Mouse (Mus musculus): ENCODE data around the gene Msrb1. TPM values are rescaled to one million over a fixed set of nuclear protein-coding genes. Genes with fewer than 3 reads are reported as not detected.

Msrb1 gene
- polyA plus RNA-seq, 1 experiment from 2014 or later: 18.0 TPM

- no peak overlapping the region for H3K4me3 ChIP-seq (replicated peaks)
- H3K4me1 ChIP-seq (replicated peaks): no peaks in the 10 kb centered on the region
- 81% methylated on average over 8 of the region's 8 CpGs for WGBS
These were observed 55.7 kb downstream of the Msrb1 start for GRCm38 (mm10) chr17:24792190-24792589.

More at GRCm38 (mm10) chr17:24792190-24792589, 55.7 kb downstream of the Msrb1 start:
- Histone ChIP-seq H3K27ac (no peak overlapping the region), H3K4me2 (replicated peaks) (no peak overlapping the region), H3K27me3 (0 out of 2 replicates have a peak, but pooled peaks cover 5% of the 10 kb centered on the region), H3K36me3 (no peaks in the 10 kb centered on the region), H3K9me3 (no peaks in the 10 kb centered on the region), H3K9ac (replicated peaks) (no peak overlapping the region)
- ATAC-seq: no peak

Other genes with a start within 250 kb of the Msrb1 start
- 24.7 and 29.1 TPM in 2 replicates for gene Caskin1, start 248.0 kb upstream of the Msrb1 start, polyA plus RNA-seq (2015; fragmentation: Nextera tagmentation; extraction: Ambion mirVana)
- 97.3 and 106 TPM in 2 replicates for gene Traf7, start 208.7 kb upstream of the Msrb1 start, polyA plus RNA-seq (2015; fragmentation: Nextera tagmentation; extraction: Ambion mirVana)
- gene Rab26, start 202.4 kb upstream of the Msrb1 start, polyA plus RNA-seq (2015; fragmentation: Nextera tagmentation; extraction: Ambion mirVana): 2.9 TPM in 2 replicates
- gene Pkd1, start 186.8 kb upstream of the Msrb1 start, polyA plus RNA-seq (2015; fragmentation: Nextera tagmentation; extraction: Ambion mirVana): 17.7 and 19.4 TPM in 2 replicates
- 73.1 and 74.1 TPM in 2 replicates for gene Tsc2, start 104.0 kb upstream of the Msrb1 start, polyA plus RNA-seq (2015; fragmentation: Nextera tagmentation; extraction: Ambion mirVana)
- 10.0 and 10.8 TPM in 2 replicates for gene Nthl1, start 104.0 kb upstream of the Msrb1 start, polyA plus RNA-seq (2015; fragmentation: Nextera tagmentation; extraction: Ambion mirVana)
- 21.3 and 23.5 TPM in 2 replicates for gene Slc9a3r2, start 86.3 kb upstream of the Msrb1 start, polyA plus RNA-seq (2015; fragmentation: Nextera tagmentation; extraction: Ambion mirVana)
- gene Npw, start 78.2 kb upstream of the Msrb1 start, polyA plus RNA-seq (2015; fragmentation: Nextera tagmentation; extraction: Ambion mirVana): not detected in 2 replicates
- 15.0 and 18.6 TPM in 2 replicates for gene Zfp598, start 67.0 kb upstream of the Msrb1 start, polyA plus RNA-seq (2015; fragmentation: Nextera tagmentation; extraction: Ambion mirVana)
- gene Syngr3, start 46.7 kb upstream of the Msrb1 start, polyA plus RNA-seq (2015; fragmentation: Nextera tagmentation; extraction: Ambion mirVana): 95.0 and 98.1 TPM in 2 replicates
- gene Gfer, start 40.5 kb upstream of the Msrb1 start, polyA plus RNA-seq (2015; fragmentation: Nextera tagmentation; extraction: Ambion mirVana): 36.7 and 39.9 TPM in 2 replicates
- 1.7 and 2.2 TPM in 2 replicates for gene Noxo1, start 40.4 kb upstream of the Msrb1 start, polyA plus RNA-seq (2015; fragmentation: Nextera tagmentation; extraction: Ambion mirVana)
- 81.4 and 84.3 TPM in 2 replicates for gene Tbl3, start 29.0 kb upstream of the Msrb1 start, polyA plus RNA-seq (2015; fragmentation: Nextera tagmentation; extraction: Ambion mirVana)
- not detected in 2 replicates for gene Rnf151, start 18.6 kb upstream of the Msrb1 start, polyA plus RNA-seq (2015; fragmentation: Nextera tagmentation; extraction: Ambion mirVana)
- 770 and 771 TPM in 2 replicates for gene Rps2, start 18.5 kb upstream of the Msrb1 start, polyA plus RNA-seq (2015; fragmentation: Nextera tagmentation; extraction: Ambion mirVana)
- 257 and 260 TPM in 2 replicates for gene Ndufb10, start 12.2 kb upstream of the Msrb1 start, polyA plus RNA-seq (2015; fragmentation: Nextera tagmentation; extraction: Ambion mirVana)
- not detected in 2 replicates for gene Rpl3l, start 8.8 kb upstream of the Msrb1 start, polyA plus RNA-seq (2015; fragmentation: Nextera tagmentation; extraction: Ambion mirVana)
- 0.13 and 0.22 TPM in 2 replicates for gene Hs3st6, start 16.3 kb downstream of the Msrb1 start, polyA plus RNA-seq (2015; fragmentation: Nextera tagmentation; extraction: Ambion mirVana)
- not detected in 2 replicates for gene Meiob, start 67.6 kb downstream of the Msrb1 start, polyA plus RNA-seq (2015; fragmentation: Nextera tagmentation; extraction: Ambion mirVana)
- 43.9 and 49.7 TPM in 2 replicates for gene Hagh, start 103.5 kb downstream of the Msrb1 start, polyA plus RNA-seq (2015; fragmentation: Nextera tagmentation; extraction: Ambion mirVana)
- 17.9 and 18.4 TPM in 2 replicates for gene Fahd1, start 113.7 kb downstream of the Msrb1 start, polyA plus RNA-seq (2015; fragmentation: Nextera tagmentation; extraction: Ambion mirVana)
- gene Igfals, start 129.4 kb downstream of the Msrb1 start, polyA plus RNA-seq (2015; fragmentation: Nextera tagmentation; extraction: Ambion mirVana): 0.28 TPM in 1 of 2 replicates, not detected in the other
- gene Nubp2, start 149.7 kb downstream of the Msrb1 start, polyA plus RNA-seq (2015; fragmentation: Nextera tagmentation; extraction: Ambion mirVana): 68.2 and 75.3 TPM in 2 replicates
- 71.7 and 74.7 TPM in 2 replicates for gene Spsb3, start 150.0 kb downstream of the Msrb1 start, polyA plus RNA-seq (2015; fragmentation: Nextera tagmentation; extraction: Ambion mirVana)
- gene Eme2, start 158.4 kb downstream of the Msrb1 start, polyA plus RNA-seq (2015; fragmentation: Nextera tagmentation; extraction: Ambion mirVana): 36.8 and 38.4 TPM in 2 replicates
- gene Mrps34, start 158.5 kb downstream of the Msrb1 start, polyA plus RNA-seq (2015; fragmentation: Nextera tagmentation; extraction: Ambion mirVana): 73.0 and 82.3 TPM in 2 replicates
- gene Nme3, start 159.9 kb downstream of the Msrb1 start, polyA plus RNA-seq (2015; fragmentation: Nextera tagmentation; extraction: Ambion mirVana): 74.1 and 76.8 TPM in 2 replicates
- gene Mapk8ip3, start 200.3 kb downstream of the Msrb1 start, polyA plus RNA-seq (2015; fragmentation: Nextera tagmentation; extraction: Ambion mirVana): 83.1 and 83.8 TPM in 2 replicates
- gene Jpt2, start 224.0 kb downstream of the Msrb1 start, polyA plus RNA-seq (2015; fragmentation: Nextera tagmentation; extraction: Ambion mirVana): 146 and 161 TPM in 2 replicates

Measured in midbrain, embryonic 13.5 days (tissue).